Mouse (Mus musculus): Measurements from ENCODE around the gene Olfr690. TPM values are rescaled to one million over a fixed set of nuclear protein-coding genes. Genes with fewer than 3 reads are reported as not detected.

Olfr690 gene
- polyA plus RNA-seq, 1 experiment from 2014 or later, result 0.13 TPM

DNA sequence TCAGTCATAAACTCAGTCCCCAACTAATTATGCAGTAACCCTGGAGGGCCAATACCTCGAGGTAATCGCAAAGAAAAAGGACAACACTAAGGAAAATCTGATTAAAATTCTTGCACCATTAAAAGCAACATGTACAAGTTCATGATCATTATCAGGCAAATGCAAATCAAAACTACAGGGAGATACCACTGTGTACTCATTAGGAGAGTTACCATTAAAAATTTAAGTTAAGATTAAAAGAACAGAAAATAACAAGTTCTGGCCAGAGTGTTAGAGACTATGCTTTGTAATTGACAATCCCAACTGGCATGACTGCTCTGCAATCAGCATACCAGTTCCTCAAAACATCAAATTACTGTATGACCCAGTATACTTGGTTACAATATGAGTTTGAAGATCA lies 8.8 kb upstream of the Olfr690 start:
- no peak for ATAC-seq (ENCODE audit: insufficient number of reproducible peaks, low FRiP score, low TSS enrichment, low read depth)
- no peaks in the 10 kb centered on the region for H3K27me3 ChIP-seq
- no peak overlapping the region for H3K4me3 ChIP-seq (replicated peaks)
- WGBS, result 70% methylated on average over 2 of the region's 2 CpGs
- no peaks in the 10 kb centered on the region for H3K4me1 ChIP-seq
- no peak overlapping the region for H3K27ac ChIP-seq (replicated peaks)
- H3K36me3 ChIP-seq, result no peaks in the 10 kb centered on the region
- no peak overlapping the region for H3K4me2 ChIP-seq (replicated peaks)
- H3K9me3 ChIP-seq (replicated peaks), result no peaks in the 10 kb centered on the region
- H3K9ac ChIP-seq, result no peak overlapping the region

DNA sequence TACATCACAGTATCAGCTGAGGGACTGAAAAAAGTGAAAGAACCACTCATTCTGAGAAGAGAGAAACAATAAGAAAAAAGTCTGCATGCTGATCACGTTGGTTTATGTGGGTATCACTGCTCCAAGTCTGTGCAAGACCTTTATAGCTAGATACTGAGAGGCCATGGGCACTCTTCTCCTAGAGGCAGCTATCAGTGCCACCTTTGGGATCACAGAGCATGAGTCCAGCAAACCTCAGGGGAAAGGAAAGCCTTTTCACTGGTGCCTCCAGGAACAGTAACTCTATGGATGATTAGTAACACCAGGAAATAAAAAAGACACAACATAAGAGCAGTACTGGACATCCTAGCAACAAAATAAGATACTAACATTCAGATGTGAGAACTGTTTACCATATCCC lies 8.3 kb upstream of the Olfr690 start, which contains the start of gene Olfr691:
TSS of gene Olfr691 (minus strand) at position 101 of the 400 bp plus-strand sequence.
- no peak within 1 kb of the TSS for H3K4me2 ChIP-seq (replicated peaks)
- no peak within 1 kb of the TSS for H3K4me3 ChIP-seq (replicated peaks)
- ATAC-seq (ENCODE audit: insufficient number of reproducible peaks, low FRiP score, low TSS enrichment, low read depth), result no peak
- no peaks in the 10 kb centered on the region for H3K9me3 ChIP-seq (replicated peaks)
- 51% methylated on average over 1 of the region's 1 CpGs for WGBS
- no peaks in the 10 kb centered on the region for H3K27me3 ChIP-seq
- H3K9ac ChIP-seq, result no peak within 1 kb of the TSS
- no peaks in the 10 kb centered on the region for H3K4me1 ChIP-seq
- H3K36me3 ChIP-seq, result no peaks in the 10 kb centered on the region
- H3K27ac ChIP-seq (replicated peaks), result no peak within 1 kb of the TSS

DNA sequence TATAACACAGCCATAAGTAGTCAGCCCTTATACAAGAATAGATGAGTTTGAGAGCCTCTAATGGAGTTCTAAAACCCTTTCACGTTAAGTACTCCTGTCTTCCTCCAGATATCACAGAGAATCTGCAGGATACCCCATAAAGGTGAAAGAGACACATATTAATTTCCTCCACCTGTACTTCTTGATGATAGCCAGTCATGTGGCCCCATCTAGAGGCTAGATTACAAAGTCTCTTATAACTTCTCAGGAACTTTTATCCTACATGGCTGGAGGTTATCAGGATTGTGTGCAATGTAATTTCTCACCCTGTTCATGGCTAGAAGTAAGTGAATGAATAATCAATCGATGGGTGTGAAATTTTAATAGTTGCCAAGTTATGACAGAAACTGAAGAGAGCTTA lies 8.6 kb downstream of the Olfr690 start:
- Histone ChIP-seq H3K4me3 (replicated peaks) (no peak overlapping the region), H3K27me3 (no peaks in the 10 kb centered on the region), H3K36me3 (no peaks in the 10 kb centered on the region), H3K4me2 (replicated peaks) (no peak overlapping the region), H3K27ac (replicated peaks) (no peak overlapping the region), H3K9me3 (replicated peaks) (no peaks in the 10 kb centered on the region), H3K4me1 (no peaks in the 10 kb centered on the region), H3K9ac (no peak overlapping the region)
- WGBS, result 73% methylated on average over 2 of the region's 2 CpGs
- ATAC-seq (ENCODE audit: insufficient number of reproducible peaks, low FRiP score, low TSS enrichment, low read depth), result no peak

DNA sequence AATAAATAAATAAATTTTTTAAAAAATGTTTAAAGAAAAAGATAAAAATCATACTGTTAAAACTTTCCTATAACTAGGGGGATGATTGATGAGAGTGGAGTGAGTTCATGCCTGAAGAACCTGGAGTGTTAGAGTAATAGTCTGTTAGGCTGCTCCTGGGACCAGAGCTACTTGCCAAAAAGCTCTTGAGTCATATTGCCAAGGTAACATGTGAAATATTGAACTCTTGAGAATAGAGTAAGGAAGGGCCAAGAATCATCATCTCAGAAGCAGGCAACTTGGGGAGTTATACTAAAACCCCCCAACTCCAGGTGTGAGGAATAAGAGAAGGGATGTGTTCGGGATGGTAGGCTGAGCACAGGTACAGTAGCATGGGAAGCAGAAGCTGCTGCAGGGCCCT lies 23.0 kb downstream of the Olfr690 start, which contains the start of gene Olfr689:
TSS of gene Olfr689 (plus strand) at position 301 of the 400 bp plus-strand sequence.
- ATAC-seq (ENCODE audit: insufficient number of reproducible peaks, low FRiP score, low TSS enrichment, low read depth), result no peak
- WGBS, result 65% methylated on average over 1 of the region's 1 CpGs
- H3K9ac ChIP-seq, result no peak within 1 kb of the TSS

DNA sequence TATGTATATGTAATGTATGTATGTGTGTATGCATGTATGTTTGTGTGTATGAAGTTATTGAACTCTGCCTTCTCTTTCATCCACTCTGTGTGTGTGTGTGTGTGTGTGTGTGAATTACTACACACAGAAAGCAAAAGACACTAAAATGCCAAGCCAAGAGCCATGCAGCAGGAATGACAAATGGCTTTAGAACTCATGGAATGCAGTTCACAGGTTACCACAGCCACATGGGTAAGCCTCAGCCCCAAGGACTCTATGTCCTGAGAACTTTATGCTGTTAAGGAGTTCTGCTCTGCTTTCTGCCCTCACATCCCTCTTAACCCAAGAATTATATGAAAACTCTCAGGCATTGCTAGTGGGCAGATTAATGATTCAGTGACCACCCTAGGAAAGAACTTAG lies 43.9 kb downstream of the Olfr690 start:
- no peak overlapping the region for H3K9ac ChIP-seq
- ATAC-seq (ENCODE audit: insufficient number of reproducible peaks, low FRiP score, low TSS enrichment, low read depth), result no peak

More for the DNA sequence above, 23.0 kb downstream of the Olfr690 start, which contains the start of gene Olfr689:
- H3K36me3 ChIP-seq, result no peaks in the 10 kb centered on the region
- no peaks in the 10 kb centered on the region for H3K27me3 ChIP-seq
- no peak within 1 kb of the TSS for H3K27ac ChIP-seq (replicated peaks)
- H3K4me1 ChIP-seq, result no peaks in the 10 kb centered on the region
- no peak within 1 kb of the TSS for H3K4me2 ChIP-seq (replicated peaks)
- no peaks in the 10 kb centered on the region for H3K9me3 ChIP-seq (replicated peaks)
- H3K4me3 ChIP-seq (replicated peaks), result no peak within 1 kb of the TSS

DNA sequence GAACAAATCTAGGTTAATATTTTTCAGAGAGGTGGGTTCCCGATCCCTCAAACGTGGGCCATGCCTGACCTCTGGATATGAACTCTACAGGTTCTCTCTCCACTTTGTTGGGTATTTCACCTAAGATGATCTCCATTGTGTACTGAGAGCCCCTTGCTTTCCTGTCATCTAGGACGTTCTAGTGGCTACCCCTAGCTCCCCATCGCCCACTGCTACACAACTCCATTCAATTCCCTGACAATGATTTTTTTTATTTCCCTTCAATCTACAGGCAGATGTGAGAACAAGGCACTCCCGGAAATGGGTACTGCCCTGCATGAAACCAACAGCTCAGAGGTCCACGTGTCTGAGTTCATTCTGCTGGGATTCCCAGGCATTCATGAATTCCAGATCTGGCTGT lies 46.1 kb downstream of the Olfr690 start, which contains the start of gene Olfr688:
TSS of gene Olfr688 (plus strand) at position 301 of the 400 bp plus-strand sequence.
- Histone ChIP-seq H3K27me3 (no peaks in the 10 kb centered on the region), H3K36me3 (no peaks in the 10 kb centered on the region), H3K9me3 (replicated peaks) (no peaks in the 10 kb centered on the region), H3K9ac (no peak within 1 kb of the TSS), H3K4me3 (replicated peaks) (no peak within 1 kb of the TSS), H3K4me2 (replicated peaks) (no peak within 1 kb of the TSS), H3K27ac (replicated peaks) (no peak within 1 kb of the TSS), H3K4me1 (no peaks in the 10 kb centered on the region)
- no peak for ATAC-seq (ENCODE audit: insufficient number of reproducible peaks, low FRiP score, low TSS enrichment, low read depth)
- WGBS, result 70% methylated on average over 6 of the region's 6 CpGs

More for the DNA sequence above, 43.9 kb downstream of the Olfr690 start:
- Histone ChIP-seq H3K4me2 (replicated peaks) (no peak overlapping the region), H3K27ac (replicated peaks) (no peak overlapping the region), H3K4me1 (no peaks in the 10 kb centered on the region), H3K36me3 (no peaks in the 10 kb centered on the region), H3K4me3 (replicated peaks) (no peak overlapping the region), H3K27me3 (no peaks in the 10 kb centered on the region), H3K9me3 (replicated peaks) (no peaks in the 10 kb centered on the region)

Other genes with a start within 250 kb of the Olfr690 start
- not detected in 2 replicates for gene Olfr680-ps1, start 241.3 kb downstream of the Olfr690 start, polyA plus RNA-seq (2015; fragmentation: Nextera tagmentation; extraction: Ambion mirVana)
- gene Olfr681, start 217.3 kb downstream of the Olfr690 start, polyA plus RNA-seq (2015; fragmentation: Nextera tagmentation; extraction: Ambion mirVana), result 0.11 and 0.71 TPM in 2 replicates
- gene Olfr683, start 187.1 kb downstream of the Olfr690 start, polyA plus RNA-seq (2015; fragmentation: Nextera tagmentation; extraction: Ambion mirVana), result 0.61 TPM in 1 of 2 replicates, not detected in the other
- not detected in 2 replicates for gene Olfr684, start 170.5 kb downstream of the Olfr690 start, polyA plus RNA-seq (2015; fragmentation: Nextera tagmentation; extraction: Ambion mirVana)
- gene Olfr685, start 148.1 kb downstream of the Olfr690 start, polyA plus RNA-seq (2015; fragmentation: Nextera tagmentation; extraction: Ambion mirVana), result 0.25 and 0.27 TPM in 2 replicates
- 0.09 TPM in 1 of 2 replicates, not detected in the other for gene Olfr686, start 126.6 kb downstream of the Olfr690 start, polyA plus RNA-seq (2015; fragmentation: Nextera tagmentation; extraction: Ambion mirVana)
- 0.17 TPM in 1 of 2 replicates, not detected in the other for gene Olfr688, start 46.0 kb downstream of the Olfr690 start, polyA plus RNA-seq (2015; fragmentation: Nextera tagmentation; extraction: Ambion mirVana)
- 0.20 and 0.53 TPM in 2 replicates for gene Olfr689, start 22.9 kb downstream of the Olfr690 start, polyA plus RNA-seq (2015; fragmentation: Nextera tagmentation; extraction: Ambion mirVana)
- gene Olfr691, start 8.2 kb upstream of the Olfr690 start, polyA plus RNA-seq (2015; fragmentation: Nextera tagmentation; extraction: Ambion mirVana), result 0.33 and 0.41 TPM in 2 replicates
- gene Olfr692, start 34.1 kb upstream of the Olfr690 start, polyA plus RNA-seq (2015; fragmentation: Nextera tagmentation; extraction: Ambion mirVana), result 0.33 and 0.39 TPM in 2 replicates
- gene Gm5901, start 40.9 kb upstream of the Olfr690 start, polyA plus RNA-seq (2015; fragmentation: Nextera tagmentation; extraction: Ambion mirVana), result not detected in 2 replicates
- 41.3 and 44.0 TPM in 2 replicates for gene Fam160a2, start 66.0 kb upstream of the Olfr690 start, polyA plus RNA-seq (2015; fragmentation: Nextera tagmentation; extraction: Ambion mirVana)
- gene Cnga4, start 70.5 kb upstream of the Olfr690 start, polyA plus RNA-seq (2015; fragmentation: Nextera tagmentation; extraction: Ambion mirVana), result 0.51 and 0.87 TPM in 2 replicates
- 0.48 and 0.49 TPM in 2 replicates for gene Cckbr, start 91.6 kb upstream of the Olfr690 start, polyA plus RNA-seq (2015; fragmentation: Nextera tagmentation; extraction: Ambion mirVana)
- 150 and 156 TPM in 2 replicates for gene Cavin3, start 148.2 kb upstream of the Olfr690 start, polyA plus RNA-seq (2015; fragmentation: Nextera tagmentation; extraction: Ambion mirVana)
- gene Smpd1, start 220.3 kb upstream of the Olfr690 start, polyA plus RNA-seq (2015; fragmentation: Nextera tagmentation; extraction: Ambion mirVana), result 54.6 and 58.9 TPM in 2 replicates
- 53.1 and 63.4 TPM in 2 replicates for gene Apbb1, start 247.5 kb upstream of the Olfr690 start, polyA plus RNA-seq (2015; fragmentation: Nextera tagmentation; extraction: Ambion mirVana)

Data from embryonic facial prominence, embryonic 15.5 days (tissue).